Mouse (Mus musculus) liver, embryonic 13.5 days (tissue): ENCODE measurements around the gene Parvb. TPM values are rescaled to one million over a fixed set of nuclear protein-coding genes. Genes with fewer than 3 reads are reported as not detected.

Experiments used
- ATAC-seq: fragments of 200-750 bp; cut with Nextera tagmentation; 2 replicates; pipeline ENCODE4 v1.8.0; 2017; ENCODE audit warnings: low read depth, mild to moderate bottlenecking, moderate number of reproducible peaks, moderate library complexity
- DNase-seq: peaks from one replicate; pipeline ENCODE4 v3.0.0; 2022
- H3K27ac ChIP-seq: fragments of 300-500 bp; sonication (generic); 2 replicates; pipeline ENCODE4 v1.5.1; 2015; ENCODE audit warnings: moderate library complexity, mild to moderate bottlenecking, inconsistent platforms
- H3K27me3 ChIP-seq: fragments of 300-500 bp; sonication (generic); 2 replicates; pipeline ENCODE4 v1.6.1; 2015; ENCODE audit warnings: mild to moderate bottlenecking, inconsistent platforms
- H3K36me3 ChIP-seq: fragments of 300-500 bp; sonication (generic); 2 replicates; pipeline ENCODE4 v1.6.1; 2015; ENCODE audit warnings: mild to moderate bottlenecking, inconsistent platforms
- H3K4me1 ChIP-seq: fragments of 300-500 bp; sonication (generic); replicated peaks from 2 replicates; pipeline ENCODE4 v1.6.1; 2015; ENCODE audit warnings: inconsistent platforms
- H3K4me2 ChIP-seq: fragments of 300-500 bp; sonication (generic); 2 replicates; pipeline ENCODE4 v1.6.1; 2015; ENCODE audit warnings: inconsistent platforms, mild to moderate bottlenecking, moderate library complexity
- H3K4me3 ChIP-seq: fragments of 300-500 bp; sonication (generic); replicated peaks from 2 replicates; pipeline ENCODE4 v1.5.1; 2015; ENCODE audit warnings: mild to moderate bottlenecking, inconsistent platforms
- H3K9ac ChIP-seq: fragments of 300-500 bp; sonication (generic); 2 replicates; pipeline ENCODE4 v1.6.1; 2015; ENCODE audit warnings: mild to moderate bottlenecking, inconsistent platforms
- H3K9me3 ChIP-seq: fragments of 300-500 bp; sonication (generic); replicated peaks from 2 replicates; pipeline ENCODE4 v1.6.1; 2016; ENCODE audit warnings: inconsistent platforms
- WGBS: fragments of 180-500 bp; shearing (Covaris S2); methylation state at CpG from one replicate; pipeline ENCODE4 v1.1.7; 2015; ENCODE audit not compliant: insufficient replicate concordance; 5-methylcytosine and 5-hydroxymethylcytosine counted together
- polyA plus RNA-seq: library from polyadenylated mRNA; unstranded; fragments of >200 nt; fragmentation: Nextera tagmentation; extraction: Ambion mirVana; gene quantifications from 2 replicates; pipeline ENCODE4 v1.2.1, GENCODE M21; 2015

Parvb gene
- polyA plus RNA-seq, 1 experiment from 2014 or later, result 6.7 TPM

- no peak overlapping the region for H3K9ac ChIP-seq
- H3K27ac ChIP-seq, result no peak overlapping the region
- H3K9me3 ChIP-seq, result no peaks in the 10 kb centered on the region
- peaks cover 5% of the 10 kb centered on the region; the same call in 1 of the 2 replicates for H3K36me3 ChIP-seq
- 20% methylated on average over 16 of the region's 16 CpGs for WGBS
- peaks cover 5% of the 10 kb centered on the region for H3K27me3 ChIP-seq
- ATAC-seq (no peak), DNase-seq (no peak)
- peak overlapping the region; percentile 17; the same call in 1 of the 2 replicates for H3K4me2 ChIP-seq
- no peak overlapping the region for H3K4me3 ChIP-seq
- peaks cover 35% of the 10 kb centered on the region for H3K4me1 ChIP-seq
Measured at GRCm38 (mm10) chr15:84238991-84239401, 7.2 kb downstream of the Parvb start.

- Histone ChIP-seq H3K4me1 (peaks cover 22% of the 10 kb centered on the region), H3K36me3 (no peaks in the 10 kb centered on the region), H3K4me3 (no peak overlapping the region), H3K27me3 (peaks cover 5% of the 10 kb centered on the region), H3K27ac (no peak overlapping the region), H3K9ac (no peak overlapping the region), H3K9me3 (no peaks in the 10 kb centered on the region), H3K4me2 (no peak overlapping the region)
- 63% methylated on average over 7 of the region's 7 CpGs for WGBS
- DNase-seq (no peak), ATAC-seq (no peak)
Measured at GRCm38 (mm10) chr15:84241520-84241919, 9.7 kb downstream of the Parvb start.

- Histone ChIP-seq H3K4me1 (0 out of 2 replicates have a peak, but pooled peaks cover 3% of the 10 kb centered on the region), H3K27ac (no peak overlapping the region), H3K9me3 (peaks cover 7% of the 10 kb centered on the region; the same call in 1 of the 2 replicates), H3K27me3 (no peaks in the 10 kb centered on the region), H3K36me3 (0 out of 2 replicates have a peak, but pooled peaks cover 7% of the 10 kb centered on the region), H3K4me3 (no peak overlapping the region), H3K9ac (no peak overlapping the region), H3K4me2 (no peak overlapping the region)
- WGBS, result 83% methylated on average over 7 of the region's 7 CpGs
- no peak for DNase-seq
- ATAC-seq, result no peak
Measured at GRCm38 (mm10) chr15:84245104-84245503, 13.3 kb downstream of the Parvb start.

- Histone ChIP-seq H3K27ac (no peak overlapping the region), H3K27me3 (no peaks in the 10 kb centered on the region), H3K4me3 (no peak overlapping the region), H3K9ac (no peak overlapping the region), H3K4me1 (0 out of 2 replicates have a peak, but pooled peaks cover 3% of the 10 kb centered on the region), H3K4me2 (no peak overlapping the region), H3K9me3 (peaks cover 7% of the 10 kb centered on the region; the same call in 1 of the 2 replicates), H3K36me3 (0 out of 2 replicates have a peak, but pooled peaks cover 7% of the 10 kb centered on the region)
- DNase-seq, result no peak
- WGBS, result 88% methylated on average over 6 of the region's 6 CpGs
- no peak for ATAC-seq
Measured at GRCm38 (mm10) chr15:84246195-84246594, 14.4 kb downstream of the Parvb start.

DNA sequence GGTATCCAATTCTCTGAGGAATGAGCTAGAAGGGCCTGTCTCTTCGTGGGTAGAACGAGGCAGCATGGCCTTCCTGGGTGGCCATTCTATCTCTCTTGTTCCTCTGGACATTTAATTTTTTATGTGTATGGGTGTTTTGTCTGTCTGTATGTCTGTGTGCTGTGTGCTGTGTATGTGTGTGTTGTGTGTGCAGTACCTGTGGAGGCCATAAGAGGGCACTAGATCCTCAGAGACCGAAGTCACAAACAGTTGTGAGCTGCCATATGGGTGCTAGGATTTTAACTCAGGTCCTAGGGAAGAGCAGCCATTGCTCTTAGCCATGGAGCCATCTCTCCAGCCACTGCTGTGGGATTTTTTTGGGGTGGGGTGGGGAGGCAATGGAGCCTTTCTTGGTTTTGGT is 15.5 kb downstream of the Parvb start:
- Histone ChIP-seq H3K4me3 (no peak overlapping the region), H3K4me2 (no peak overlapping the region), H3K9me3 (peaks cover 7% of the 10 kb centered on the region; the same call in 1 of the 2 replicates), H3K4me1 (0 out of 2 replicates have a peak, but pooled peaks cover 3% of the 10 kb centered on the region), H3K27ac (no peak overlapping the region), H3K27me3 (no peaks in the 10 kb centered on the region), H3K9ac (no peak overlapping the region), H3K36me3 (0 out of 2 replicates have a peak, but pooled peaks cover 7% of the 10 kb centered on the region)
- DNase-seq (no peak), ATAC-seq (no peak)
- WGBS, result 80% methylated on average over 3 of the region's 3 CpGs

DNA sequence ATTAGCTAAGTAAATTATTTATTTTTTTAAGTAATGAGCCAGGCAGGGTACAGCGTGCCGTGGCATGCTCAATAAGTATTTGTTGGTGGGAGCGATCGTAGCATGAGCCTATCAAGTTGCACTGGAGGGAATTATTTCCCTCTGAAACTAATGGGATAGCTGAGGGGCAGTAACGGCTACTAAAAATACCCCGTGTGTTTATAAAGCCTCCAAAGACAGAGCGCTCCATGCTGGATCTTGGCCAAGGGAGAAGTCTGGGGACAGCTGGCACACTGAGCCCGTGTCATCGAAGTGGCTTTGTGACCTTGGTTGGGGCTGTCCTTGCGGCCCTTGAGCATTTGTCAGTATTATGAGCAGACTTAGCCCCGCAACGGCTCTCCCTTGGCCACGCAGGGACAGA is 19.4 kb downstream of the Parvb start:
- ATAC-seq, result no peak
- no peak overlapping the region for H3K27ac ChIP-seq
- H3K36me3 ChIP-seq, result 0 out of 2 replicates have a peak, but pooled peaks cover 7% of the 10 kb centered on the region
- no peaks in the 10 kb centered on the region for H3K27me3 ChIP-seq
- no peak overlapping the region for H3K9ac ChIP-seq
- H3K9me3 ChIP-seq, result peaks cover 7% of the 10 kb centered on the region; the same call in 1 of the 2 replicates
- peaks cover 19% of the 10 kb centered on the region for H3K4me1 ChIP-seq
- H3K4me3 ChIP-seq, result no peak overlapping the region
- H3K4me2 ChIP-seq, result no peak overlapping the region
- WGBS, result 86% methylated on average over 13 of the region's 13 CpGs
- no peak for DNase-seq

- no peak overlapping the region for H3K4me3 ChIP-seq
- no peak overlapping the region for H3K27ac ChIP-seq
- H3K4me1 ChIP-seq, result peaks cover 30% of the 10 kb centered on the region
- WGBS, result 74% methylated on average over 7 of the region's 7 CpGs
- no peaks in the 10 kb centered on the region; the same call in 1 of the 2 replicates for H3K9me3 ChIP-seq
- no peaks in the 10 kb centered on the region for H3K27me3 ChIP-seq
- no peaks in the 10 kb centered on the region for H3K36me3 ChIP-seq
- no peak overlapping the region for H3K4me2 ChIP-seq
- no peak overlapping the region for H3K9ac ChIP-seq
- ATAC-seq (no peak), DNase-seq (no peak)
Measured at GRCm38 (mm10) chr15:84252645-84253044, 20.8 kb downstream of the Parvb start.

GRCm38 (mm10) chr15:84253757-84254156 is 21.9 kb downstream of the Parvb start:
- H3K27ac ChIP-seq, result no peak overlapping the region
- 64% methylated on average over 11 of the region's 11 CpGs for WGBS
- DNase-seq, result no peak
- H3K9ac ChIP-seq, result no peak overlapping the region
- H3K4me1 ChIP-seq, result peaks cover 30% of the 10 kb centered on the region
- no peaks in the 10 kb centered on the region for H3K9me3 ChIP-seq
- H3K27me3 ChIP-seq, result no peaks in the 10 kb centered on the region
- ATAC-seq, result no peak
- no peak overlapping the region for H3K4me2 ChIP-seq
- H3K36me3 ChIP-seq, result no peaks in the 10 kb centered on the region
- no peak overlapping the region for H3K4me3 ChIP-seq

DNA sequence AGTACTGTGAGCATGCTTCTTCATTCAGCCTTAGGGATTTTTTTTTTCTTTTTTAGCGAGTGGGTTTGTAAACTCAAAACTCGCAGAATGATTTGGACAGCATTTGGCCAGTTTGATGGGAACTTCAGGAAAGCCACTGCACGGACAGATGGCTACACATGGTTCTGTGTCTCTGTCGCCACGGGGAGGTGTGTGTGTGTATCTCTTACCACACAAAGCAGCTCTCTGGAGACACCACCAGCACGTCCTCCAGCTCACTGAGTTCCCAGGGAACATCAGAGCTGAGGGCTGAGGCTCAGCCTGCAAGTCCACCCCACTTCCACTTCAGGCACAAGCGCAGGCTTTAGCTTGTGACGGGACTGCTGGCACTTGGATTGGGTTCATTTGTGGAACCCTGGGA is 22.5 kb downstream of the Parvb start:
- DNase-seq (no peak), ATAC-seq (no peak)
- Histone ChIP-seq H3K9me3 (no peaks in the 10 kb centered on the region), H3K4me1 (peaks cover 28% of the 10 kb centered on the region), H3K9ac (no peak overlapping the region), H3K4me3 (no peak overlapping the region), H3K27ac (no peak overlapping the region), H3K4me2 (no peak overlapping the region), H3K36me3 (no peaks in the 10 kb centered on the region), H3K27me3 (no peaks in the 10 kb centered on the region)
- 67% methylated on average over 8 of the region's 8 CpGs for whole genome bisulfite sequencing

GRCm38 (mm10) chr15:84256254-84256850 is 24.5 kb downstream of the Parvb start:
- ATAC-seq (no peak; the same call in 1 of the 2 replicates), DNase-seq (no peak)
- no peaks in the 10 kb centered on the region for H3K27me3 ChIP-seq
- no peaks in the 10 kb centered on the region for H3K9me3 ChIP-seq
- no peak overlapping the region for H3K9ac ChIP-seq
- H3K4me3 ChIP-seq, result no peak overlapping the region
- 63% methylated on average over 12 of the region's 12 CpGs for WGBS
- H3K4me1 ChIP-seq, result peaks cover 38% of the 10 kb centered on the region
- no peaks in the 10 kb centered on the region for H3K36me3 ChIP-seq
- no peak overlapping the region for H3K4me2 ChIP-seq
- peak overlapping the region; percentile 43 for H3K27ac ChIP-seq

DNA sequence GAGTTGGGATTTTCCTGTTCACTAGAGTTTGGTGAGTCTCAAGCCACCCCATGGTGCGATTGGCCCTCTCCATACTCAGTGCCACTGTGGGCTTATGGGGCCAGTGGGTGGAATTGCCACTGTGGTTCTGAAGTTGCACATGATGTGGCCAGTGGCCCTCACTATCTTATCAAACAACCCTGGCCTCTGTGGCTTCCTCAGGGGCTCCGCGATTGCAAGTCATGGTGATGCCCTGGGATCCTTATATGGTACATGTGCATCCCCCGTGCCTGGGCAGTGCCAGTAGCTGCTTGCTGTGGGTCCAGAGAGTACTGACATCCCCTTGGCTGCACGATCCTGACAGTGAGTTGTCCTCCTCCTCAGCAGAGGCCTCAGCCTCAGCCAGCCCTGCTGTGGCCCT is 25.0 kb downstream of the Parvb start:
- Histone ChIP-seq H3K4me2 (no peak overlapping the region), H3K27ac (peak overlapping the region; percentile 43)

More for the DNA sequence above, 25.0 kb downstream of the Parvb start:
- Histone ChIP-seq H3K9me3 (no peaks in the 10 kb centered on the region), H3K4me3 (no peak overlapping the region), H3K27me3 (no peaks in the 10 kb centered on the region), H3K36me3 (no peaks in the 10 kb centered on the region), H3K9ac (no peak overlapping the region), H3K4me1 (peaks cover 38% of the 10 kb centered on the region)
- DNase-seq, result no peak
- WGBS, result 19% methylated on average over 5 of the region's 5 CpGs
- ATAC-seq, result peak; percentile 76
